Mouse (Mus musculus): Measurements from ENCODE around the gene Rad17.
A peak's percentile ranks its signal among the peaks of the same experiment; 100 is the strongest.

Rad17 gene

GRCm38 (mm10) chr13:100650550-100651438 lies at the start of gene Rad17, which contains the start of gene Ak6:
Rad17 (minus strand) TSS chr13:100651051.
Ak6 (plus strand) TSS chr13:100650979.
- DNase-seq (ENCODE audit: low read depth) = peak; percentile 94

- DNase-seq (ENCODE audit: low read depth) = no peak
These were observed 48.0 kb upstream of the Rad17 start for GRCm38 (mm10) chr13:100698866-100699265.

DNA sequence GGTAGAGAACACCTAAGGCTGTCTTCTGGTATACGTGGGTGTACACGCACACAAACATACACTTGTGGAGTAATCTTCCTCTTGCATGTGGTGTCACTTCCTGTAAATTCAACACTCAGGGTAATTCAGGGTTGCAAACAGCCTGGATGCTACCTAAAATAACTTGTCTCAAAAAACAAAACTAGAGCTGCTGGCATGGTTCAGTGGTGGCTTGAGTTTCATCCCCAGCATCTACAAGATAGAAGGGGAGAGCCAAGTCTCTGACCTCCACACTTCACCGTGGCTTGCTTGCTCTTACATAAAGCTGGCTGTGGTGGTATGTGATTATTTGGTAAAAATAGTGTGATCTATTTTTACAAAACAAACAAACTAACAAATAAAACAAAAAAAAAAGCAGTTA lies 46.7 kb upstream of the Rad17 start:
- DNase-seq (ENCODE audit: low read depth) = no peak

DNA sequence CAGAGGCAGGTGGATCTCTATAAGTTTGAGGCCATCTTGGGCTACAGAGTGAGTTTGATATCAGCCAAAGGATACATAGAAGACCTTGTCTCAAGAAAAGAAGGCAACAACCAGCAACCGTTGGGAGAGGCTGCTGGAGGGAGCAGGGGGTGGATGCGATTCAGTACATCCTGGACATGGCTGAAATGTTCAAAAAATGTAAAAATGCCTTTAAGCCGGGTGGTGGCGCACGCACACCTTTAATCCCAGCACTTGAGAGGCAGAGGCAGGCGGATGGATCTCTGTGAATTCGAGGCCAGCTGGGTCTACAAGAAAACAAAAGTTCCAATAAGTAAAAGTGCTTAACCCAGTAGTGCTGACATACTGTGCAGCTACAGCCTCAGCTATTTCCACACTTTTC lies 36.7 kb upstream of the Rad17 start:
- peak; percentile 33 for DNase-seq (ENCODE audit: low read depth)

DNA sequence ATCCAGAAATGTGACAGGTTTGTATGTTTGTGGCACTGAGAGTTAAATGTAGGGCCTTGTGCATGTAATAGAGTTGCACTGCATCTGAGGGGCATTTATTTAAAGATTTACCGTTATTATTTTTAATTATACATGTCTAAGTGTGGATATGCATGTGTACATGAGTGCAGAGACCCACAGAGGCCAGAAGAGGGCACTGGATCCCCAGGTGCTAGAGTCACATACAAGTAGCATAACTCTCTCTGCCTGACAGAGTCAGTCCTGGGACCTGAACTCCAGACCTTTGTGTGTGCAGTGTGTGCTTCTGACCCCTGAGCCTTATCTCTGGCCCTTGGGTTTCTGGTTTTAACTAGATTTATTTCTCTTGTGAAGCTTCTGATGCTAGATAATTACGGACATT lies 33.5 kb upstream of the Rad17 start:
- DNase-seq (ENCODE audit: low read depth) = peak; percentile 32

- no peak for DNase-seq (ENCODE audit: low read depth)
These were observed 32.0 kb upstream of the Rad17 start for GRCm38 (mm10) chr13:100682837-100683236.

GRCm38 (mm10) chr13:100681615-100682014 lies 30.8 kb upstream of the Rad17 start:
- DNase-seq (ENCODE audit: low read depth) = no peak

DNA sequence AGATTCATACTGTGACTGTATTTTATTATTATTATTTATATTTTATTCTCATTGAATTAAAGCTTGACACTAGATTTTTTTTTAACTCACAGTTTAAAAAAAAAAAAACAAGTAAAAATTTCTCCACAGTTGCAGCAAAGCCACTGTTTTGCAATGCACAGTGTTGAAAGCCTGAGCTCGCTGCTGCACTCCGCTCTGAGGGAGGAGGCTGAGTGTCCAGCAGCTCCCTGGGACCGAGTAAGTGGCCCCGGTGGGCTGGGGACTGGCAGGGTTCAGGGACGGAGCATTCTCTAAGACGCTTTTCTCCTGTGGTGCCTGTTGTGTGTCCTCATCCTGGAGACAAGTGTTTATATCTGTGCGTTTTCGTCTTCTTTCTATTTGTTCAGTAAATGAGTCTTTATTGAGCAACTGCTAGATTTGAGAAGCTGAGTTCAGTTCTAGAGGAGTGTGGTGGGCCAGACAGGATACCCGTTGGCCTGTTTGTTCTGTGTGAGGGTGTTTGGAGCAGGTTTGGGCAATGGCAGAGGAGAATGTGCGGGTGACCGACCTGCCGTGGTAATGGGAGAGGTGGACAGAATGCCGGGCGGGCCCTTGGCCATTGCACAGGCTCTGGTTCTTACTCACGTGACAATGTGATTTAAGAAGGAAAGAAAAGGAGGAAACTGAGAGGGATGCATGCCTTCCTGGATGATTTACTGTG lies 25.2 kb upstream of the Rad17 start:
- DNase-seq (ENCODE audit: low read depth) = no peak

DNA sequence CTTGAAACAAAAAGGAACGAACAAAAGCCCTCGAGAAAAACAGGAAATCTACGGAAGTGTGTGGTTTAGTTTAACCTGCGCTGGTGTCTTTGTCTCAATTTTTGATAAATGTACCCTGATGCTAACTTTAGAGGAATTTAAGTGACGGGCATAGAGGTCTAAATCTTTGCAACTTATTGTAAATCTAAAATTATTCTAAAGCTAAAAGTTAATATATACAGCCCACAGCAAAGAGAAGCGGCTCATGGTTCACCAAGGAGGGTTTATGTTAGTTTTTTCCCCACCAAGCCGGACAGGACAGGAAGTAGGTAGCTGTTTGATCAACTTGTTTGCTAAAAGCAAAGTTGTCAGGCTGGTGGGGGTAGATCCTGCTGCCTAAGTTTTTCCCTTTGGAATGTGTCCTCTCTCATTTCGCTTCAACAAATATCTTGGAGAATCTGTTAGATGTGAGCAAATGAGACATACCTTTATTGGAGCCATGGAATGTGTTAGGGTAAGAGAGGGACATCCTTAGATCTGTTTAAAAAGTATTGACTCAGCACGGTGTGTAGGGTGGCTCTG lies 19.4 kb upstream of the Rad17 start:
- DNase-seq (ENCODE audit: low read depth) = no peak

DNA sequence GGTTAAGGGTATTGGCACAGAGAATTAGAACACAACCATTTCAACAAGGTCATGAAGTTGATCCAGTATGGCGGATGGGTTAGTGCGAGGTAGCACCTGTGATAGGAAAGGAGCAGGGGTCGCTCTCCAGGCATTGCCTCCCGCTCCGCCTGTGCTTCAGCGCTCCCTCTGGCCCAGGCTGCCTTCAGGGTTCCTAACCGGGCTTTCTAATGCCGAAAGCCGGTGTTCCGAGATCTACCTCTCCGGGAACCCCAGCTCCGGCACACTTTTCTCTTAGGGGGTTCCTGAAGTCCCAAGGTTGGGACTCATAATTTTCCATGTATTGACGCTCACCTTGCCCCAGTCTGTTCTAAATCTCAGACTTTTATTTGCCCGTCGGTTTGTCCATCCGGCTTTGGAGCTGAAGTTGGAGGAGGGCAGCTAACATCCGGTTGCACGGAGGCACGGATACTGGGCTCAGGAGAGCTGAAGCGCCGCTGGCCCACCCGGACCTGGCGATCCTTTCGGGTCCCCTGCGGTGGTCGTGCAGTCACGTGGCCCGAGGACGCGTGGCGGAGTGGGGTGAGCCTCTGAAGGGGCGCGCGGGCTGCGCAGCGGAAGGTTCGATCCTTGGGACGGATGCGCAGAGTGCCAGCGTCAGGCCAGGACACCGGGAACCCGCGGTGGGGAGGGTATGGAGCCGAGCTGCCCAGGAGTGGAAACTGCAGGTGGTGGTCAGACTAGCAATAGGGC lies 18.6 kb upstream of the Rad17 start, which contains the start of gene Ccdc125:
Gene Ccdc125, plus strand, starts transcription at position 427 of the 732 bp plus-strand sequence.
- DNase-seq (ENCODE audit: low read depth) = no peak

DNA sequence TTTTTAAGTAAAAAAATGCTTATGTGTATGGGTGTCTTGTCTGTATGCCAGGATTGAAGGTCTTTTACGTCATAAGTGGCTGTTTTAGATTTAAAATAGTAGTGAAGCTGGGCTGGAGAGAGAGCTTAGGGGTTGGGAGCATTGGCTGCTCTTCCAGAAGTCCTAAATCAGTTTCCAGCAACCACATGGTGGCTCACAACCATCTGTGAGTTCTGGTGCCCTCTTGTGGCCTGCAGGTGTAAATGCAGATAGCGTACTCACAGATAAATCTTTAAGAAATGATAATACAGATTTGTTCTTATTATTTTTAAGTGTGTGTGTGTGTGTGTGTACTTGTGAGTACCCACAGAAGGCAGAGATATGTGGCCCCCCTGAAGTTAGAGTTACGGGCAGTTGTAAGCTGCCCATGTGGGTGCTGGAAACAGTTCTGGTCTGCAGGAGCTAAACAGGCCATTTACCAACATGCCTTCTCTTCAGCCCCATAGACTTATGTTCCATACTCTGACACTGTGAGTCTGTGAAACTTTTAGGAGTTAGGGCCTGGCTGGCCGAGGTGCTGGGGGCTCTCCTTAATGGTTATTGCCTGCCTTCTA lies 9.1 kb upstream of the Rad17 start:
- peak; percentile 86 for DNase-seq (ENCODE audit: low read depth)

DNA sequence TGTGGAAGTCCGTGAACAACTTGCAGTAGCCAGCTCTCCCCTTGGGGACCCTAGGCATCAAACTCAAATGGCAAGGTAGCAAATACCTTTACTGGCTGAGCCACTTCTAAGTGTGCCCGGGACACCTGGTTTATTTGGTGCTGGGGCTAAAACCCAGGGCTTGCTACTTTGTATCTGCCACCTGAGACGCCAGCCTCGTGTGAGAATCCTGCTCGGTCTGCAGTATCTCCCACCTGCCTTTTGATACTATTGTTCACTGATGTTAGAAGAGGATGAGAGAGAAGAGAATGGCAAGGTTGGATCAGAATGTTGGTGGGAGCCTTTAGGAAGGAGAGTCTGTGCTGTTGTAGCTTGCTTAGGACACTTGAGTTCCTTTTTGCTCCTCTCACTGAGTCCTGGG lies 7.2 kb upstream of the Rad17 start:
- no peak for DNase-seq (ENCODE audit: low read depth)

DNA sequence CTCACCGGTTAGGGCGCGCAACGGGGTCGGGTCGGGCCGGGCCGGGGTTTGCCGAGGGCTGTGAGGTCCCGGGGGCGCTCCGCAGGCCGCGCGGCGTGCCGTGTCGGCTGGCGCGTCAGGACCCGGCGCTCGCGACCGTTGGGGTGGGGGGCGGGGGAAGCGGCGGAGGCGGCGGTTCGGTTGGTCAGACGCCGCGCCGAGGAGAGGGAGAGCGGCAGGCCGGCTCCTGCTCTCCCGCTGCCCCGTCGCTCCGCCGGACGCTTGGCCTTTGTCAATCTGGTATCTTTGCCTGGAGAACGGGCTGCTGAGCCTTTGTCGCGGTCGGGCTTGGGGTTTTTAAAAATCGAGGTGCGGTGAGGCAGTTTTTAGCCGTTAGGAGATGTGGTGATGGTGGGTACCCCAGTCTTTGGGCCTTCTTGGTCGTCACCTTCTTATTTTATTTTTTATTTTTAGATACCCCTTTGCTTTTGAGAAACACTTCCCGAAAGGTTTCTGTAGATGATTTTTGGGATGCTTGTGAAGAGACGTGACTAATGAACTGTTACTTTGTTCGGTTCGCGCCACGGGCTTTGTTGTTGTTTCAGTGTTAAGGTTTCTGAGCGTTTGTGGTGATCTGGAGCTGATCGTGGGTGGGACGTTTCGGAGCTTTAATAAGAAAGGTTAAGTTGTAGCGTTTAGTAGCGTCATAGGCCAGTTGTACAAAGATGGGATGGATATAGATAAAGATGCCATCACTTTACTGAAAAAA lies 762 bp upstream of the Rad17 start, which contains the start of gene Taf9:
Gene Taf9, plus strand, starts transcription at position 141 of the 748 bp plus-strand sequence.
- no peak for DNase-seq (ENCODE audit: low read depth)

GRCm38 (mm10) chr13:100648223-100648622 lies 2.6 kb downstream of the Rad17 start:
- no peak for DNase-seq (ENCODE audit: low read depth)

- no peak for DNase-seq (ENCODE audit: low read depth)
These were observed 8.2 kb downstream of the Rad17 start for GRCm38 (mm10) chr13:100642471-100643209.

- DNase-seq (ENCODE audit: low read depth) = no peak
These were observed 16.7 kb downstream of the Rad17 start for GRCm38 (mm10) chr13:100634106-100634691.

DNA sequence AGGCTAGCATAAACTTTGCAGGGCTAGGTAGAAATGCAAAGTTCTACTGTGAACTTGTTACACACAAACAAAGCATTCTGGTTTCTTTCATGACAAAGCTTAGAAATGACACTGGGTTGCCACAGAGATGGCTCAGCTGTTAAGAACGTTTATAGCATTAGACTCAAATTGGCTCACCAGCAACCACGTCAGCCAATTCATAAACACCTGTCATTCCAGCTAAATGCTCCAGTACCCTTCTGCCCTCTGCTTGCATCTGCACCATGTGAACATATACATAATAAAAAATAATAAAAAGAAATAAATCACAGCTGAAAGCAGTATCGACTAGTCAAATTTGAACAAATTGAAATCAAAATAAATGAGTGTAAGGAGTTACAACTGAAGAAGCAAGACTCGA lies 28.6 kb downstream of the Rad17 start:
- no peak for DNase-seq (ENCODE audit: low read depth)

DNA sequence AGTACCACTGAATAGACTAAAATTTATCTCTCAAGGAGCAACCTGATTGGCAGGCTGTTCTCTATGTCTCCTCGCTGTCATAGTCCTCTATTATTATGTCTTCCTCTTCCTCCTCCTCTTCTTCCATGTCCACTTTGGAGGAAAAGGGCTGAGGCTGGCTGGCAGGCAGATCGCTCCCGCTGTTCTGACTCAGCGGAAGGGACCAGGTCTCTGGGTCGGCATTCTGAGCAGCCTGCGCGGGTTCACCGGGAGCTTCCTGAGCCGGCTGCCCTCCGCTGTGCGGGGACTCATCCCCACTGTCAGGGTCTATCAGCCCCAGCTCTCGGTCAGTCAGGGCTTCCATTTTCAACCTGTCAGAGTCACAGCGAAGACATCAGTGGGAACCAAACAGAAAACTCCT lies 33.3 kb downstream of the Rad17 start:
- no peak for DNase-seq (ENCODE audit: low read depth)

DNA sequence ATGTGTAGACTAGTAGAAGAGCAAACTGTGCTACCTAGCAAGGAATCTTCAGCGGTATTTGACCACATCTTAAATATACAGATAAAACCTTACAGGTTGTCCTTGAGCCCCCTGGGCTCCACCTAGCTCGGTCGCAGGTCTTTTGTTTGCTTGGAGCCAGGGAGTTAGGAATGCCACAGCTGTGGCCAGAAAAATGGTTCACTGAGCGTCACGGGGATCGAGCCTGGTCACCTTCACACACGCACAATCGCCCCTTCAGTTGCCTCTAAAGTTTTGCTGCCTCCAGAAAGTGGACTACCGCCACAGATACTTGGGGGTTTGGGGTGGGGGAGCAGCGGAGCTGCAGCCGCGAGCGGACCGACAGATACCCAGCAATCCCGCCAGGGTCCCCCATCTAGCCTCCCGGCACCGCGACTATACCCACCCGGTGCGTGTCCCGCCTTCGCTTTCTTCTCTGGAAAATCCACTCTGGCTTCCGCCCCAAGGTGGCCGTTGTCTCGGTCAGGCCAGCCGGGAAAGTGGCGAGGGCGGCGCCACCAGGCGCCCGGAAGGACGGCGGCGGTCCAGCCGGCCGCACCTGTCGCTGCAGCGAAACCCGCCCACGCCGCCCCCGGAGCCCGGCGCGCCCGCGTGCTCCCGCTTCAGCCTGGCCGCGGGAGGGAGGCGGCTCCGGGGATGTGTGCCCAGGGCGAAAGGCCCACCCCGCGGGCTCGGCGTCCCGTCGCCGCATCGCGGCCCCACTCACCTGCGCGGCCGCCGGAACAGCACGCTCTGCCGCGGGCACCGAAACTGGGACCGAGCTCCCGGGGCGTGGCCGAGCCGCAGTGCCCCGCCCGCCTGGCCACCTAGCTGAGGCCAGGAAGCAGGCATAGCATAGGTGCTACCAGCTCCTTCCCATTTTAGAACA lies 34.4 kb downstream of the Rad17 start, which contains the start of gene Marveld2:
Gene Marveld2, minus strand, starts transcription at position 791 of the 907 bp plus-strand sequence.
- no peak for DNase-seq (ENCODE audit: low read depth)
